Mouse (Mus musculus) Patski (cell line): ENCODE measurements at regions not wholly inside any gene's neighbourhood (a gene's known extent, or its start where the extent isn't known, plus 50 kb on each side); places are given as distances from the start of the nearest gene placed in this dataset.

Experiments used
- ATAC-seq: fragments of 100-300 bp; one replicate; pipeline ENCODE4 v1.8.0; 2021
- CTCF ChIA-PET: fragments of 350-600 bp; sonication (Branson Sonifier 250); formaldehyde crosslinking; loops from one replicate; lab custom pipeline; 2022; ENCODE audit warnings: inconsistent platforms; lab: Charles Lee
- POLR2A ChIA-PET: fragments of 350-600 bp; sonication (Branson Sonifier 250); formaldehyde crosslinking; loops from one replicate; lab custom pipeline; 2022; ENCODE audit warnings: antibody characterized with exemption, inconsistent platforms; lab: Charles Lee
- DNase-seq: peaks from one replicate; pipeline ENCODE4 v3.0.0-alpha.2; 2011; ENCODE audit warnings: low read depth, low spot score
- H3K27me3 ChIP-seq: fragments of 371-371 bp; one replicate; pipeline ENCODE4 v1.5.1; 2021
- CTCF ChIP-seq: fragments of 100-300 bp; IDR thresholded peaks from one replicate; pipeline ENCODE4 v1.5.1; 2021
- in situ Hi-C: fragments of 300-500 bp; cut with MboI; formaldehyde crosslinking; loops from 3 replicates; pipeline ENCODE4 v1.11.1; 2018; ENCODE audit warnings: low pct_unique_long_range_greater_than_20kb, mixed read lengths

- ChIA-PET CTCF (no interaction called here), POLR2A (no interaction called here)
- in situ Hi-C loops = no loop called here
- H3K27me3 ChIP-seq = peaks cover 45% of the 10 kb centered on the region
- ATAC-seq (no peak), DNase-seq (no peak)
- TF ChIP-seq CTCF = no peak
Measured at GRCm38 (mm10) chr12:86624195-86624594, 54.3 kb upstream of the Vash1 start.

- POLR2A ChIA-PET = no interaction called here
- in situ Hi-C loops = no loop called here
- CTCF ChIA-PET = interaction anchor here (0.8 kb wide), 1 partner anchor 15 kb away, joined by 3 read pairs; no protein-coding TSS in a partner anchor
Measured at GRCm38 (mm10) chr12:86626684-86627083, 51.8 kb upstream of the Vash1 start.

GRCm38 (mm10) chr12:86628050-86628782 lies 50.3 kb upstream of the Vash1 start:
- ChIA-PET CTCF (interaction anchor here (1.0 kb wide), 1 partner anchor 8 kb away, joined by 3 read pairs; no protein-coding TSS in a partner anchor), POLR2A (no interaction called here)
- in situ Hi-C loops = no loop called here
- ATAC-seq (no peak), DNase-seq (no peak)
- H3K27me3 ChIP-seq = peaks cover 33% of the 10 kb centered on the region
- TF ChIP-seq CTCF = no peak

More at GRCm38 (mm10) chr12:86626684-86627083, 51.8 kb upstream of the Vash1 start:
- DNase-seq (no peak), ATAC-seq (no peak)
- peaks cover 40% of the 10 kb centered on the region for H3K27me3 ChIP-seq
- no peak for TF ChIP-seq CTCF
